Mouse (Mus musculus) limb, embryonic 13.5 days (tissue): ENCODE results near the gene Brd1. TPM values are rescaled to one million over a fixed set of nuclear protein-coding genes. Genes with fewer than 3 reads are reported as not detected.

Experiments used
- polyA plus RNA-seq: library from polyadenylated mRNA; unstranded; fragments of >200 nt; fragmentation: Nextera tagmentation; extraction: Ambion mirVana; gene quantifications from 2 replicates; pipeline ENCODE4 v1.2.1, GENCODE M21; 2015

Gene Brd1
- polyA plus RNA-seq, 1 experiment from 2014 or later = 25.6 TPM

Other genes starting within 250 kb of the Brd1 start
- not detected in 2 replicates for gene Zdhhc25, start 133.9 kb downstream of the Brd1 start, polyA plus RNA-seq
- gene Zbed4, start 17.4 kb upstream of the Brd1 start, polyA plus RNA-seq = 16.1 and 18.2 TPM in 2 replicates
- 10.2 and 11.6 TPM in 2 replicates for gene Alg12, start 85.1 kb upstream of the Brd1 start, polyA plus RNA-seq
- 83.4 and 86.1 TPM in 2 replicates for gene Creld2, start 85.4 kb upstream of the Brd1 start, polyA plus RNA-seq
- gene Pim3, start 128.0 kb upstream of the Brd1 start, polyA plus RNA-seq = 50.7 and 52.2 TPM in 2 replicates
- gene Ttll8, start 220.2 kb upstream of the Brd1 start, polyA plus RNA-seq = not detected in 2 replicates
- gene Mlc1, start 244.8 kb upstream of the Brd1 start, polyA plus RNA-seq = 0.13 and 0.15 TPM in 2 replicates
- not detected in 2 replicates for gene Mov10l1, start 248.7 kb upstream of the Brd1 start, polyA plus RNA-seq